Mouse (Mus musculus): ENCODE data around the gene Rab3ip.

Gene Rab3ip

DNA sequence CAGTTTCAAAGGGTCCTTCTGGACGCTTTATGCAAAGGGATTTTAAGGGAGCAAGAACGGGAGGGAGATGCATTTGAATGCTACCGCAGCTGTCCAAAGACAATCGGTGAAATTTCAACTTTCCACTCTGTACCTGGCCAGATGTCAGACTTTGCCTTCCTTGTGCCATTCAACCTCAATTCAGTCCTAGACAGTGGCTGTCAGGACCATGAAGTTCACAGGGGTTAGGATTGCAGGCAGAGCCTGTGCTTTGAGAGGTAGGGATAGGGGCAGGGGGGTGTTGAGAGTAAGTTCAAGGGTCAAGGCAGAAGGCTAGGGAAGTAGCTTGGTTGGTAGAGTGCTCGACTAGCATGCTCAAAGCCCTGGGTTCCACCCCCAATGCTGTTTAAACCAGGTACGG lies 79.8 kb downstream of the Rab3ip start:
- no peak for DNase-seq (ENCODE audit: low read depth, low spot score)

All from retina, adult 2 months (tissue).